Mouse (Mus musculus) central nervous system, embryonic 11.5 days (tissue): ENCODE data around the gene Zbtb41. TPM values are rescaled to one million over a fixed set of nuclear protein-coding genes. Genes with fewer than 3 reads are reported as not detected.

Experiments
- polyA plus RNA-seq: library from polyadenylated mRNA; depleted of rRNA; stranded (reverse); fragments of >200 nt; gene quantifications from 2 replicates; pipeline ENCODE4 v1.2.3, GENCODE M21; 2012; rRNA removed

Zbtb41 gene
- 12.0 and 12.3 TPM in 2 replicates for polyA plus RNA-seq

GRCm38 (mm10) chr1:139421875-139422791, at the start of gene Zbtb41:
TSS of gene Zbtb41 (plus strand) at chr1:139422288.

GRCm38 (mm10) chr1:139376638-139377286, 45.3 kb upstream of the Zbtb41 start, which contains the start of gene Crb1:
TSS of gene Crb1 (minus strand) at chr1:139377100.

GRCm38 (mm10) chr1:139454340-139455225, 32.5 kb downstream of the Zbtb41 start, which contains the start of gene Aspm:
TSS of gene Aspm (plus strand) at chr1:139454772.

DNA sequence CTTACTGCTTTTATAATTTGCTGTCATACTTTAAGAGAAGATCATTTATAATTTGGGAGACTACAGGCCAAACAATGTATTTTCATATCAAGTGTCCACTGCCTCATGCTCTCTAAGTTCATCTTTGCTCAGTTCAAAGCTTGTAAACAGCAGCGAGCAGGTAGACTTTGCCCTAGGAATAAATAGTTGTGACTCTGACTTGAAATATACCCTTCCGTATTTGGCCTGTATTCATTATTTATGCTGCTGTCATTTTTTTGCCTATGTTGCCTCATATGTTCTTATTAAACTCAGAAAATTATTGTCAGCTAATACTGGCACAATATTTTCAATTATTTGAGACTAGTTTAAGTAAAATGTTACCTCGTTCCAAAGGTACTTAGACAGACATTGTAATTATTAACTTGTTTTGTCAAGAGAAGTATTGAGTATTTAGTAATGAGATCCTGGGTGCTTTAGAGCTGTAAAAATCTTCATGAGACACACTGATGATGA, 79.2 kb downstream of the Zbtb41 start, which contains the start of gene F13b:
Gene F13b (plus strand): TSS at position 445 of the 495 bp plus-strand sequence.

Other genes with a start within 250 kb of the Zbtb41 start
- gene Crb1, start 45.2 kb upstream of the Zbtb41 start, polyA plus RNA-seq = 1.6 and 2.1 TPM in 2 replicates
- gene Aspm, start 32.5 kb downstream of the Zbtb41 start, polyA plus RNA-seq = 20.7 and 21.8 TPM in 2 replicates
- 0.10 and 0.31 TPM in 2 replicates for gene F13b, start 79.4 kb downstream of the Zbtb41 start, polyA plus RNA-seq
- gene Cfhr1, start 138.0 kb downstream of the Zbtb41 start, polyA plus RNA-seq = 0.02 TPM in 1 of 2 replicates, not detected in the other